Mouse (Mus musculus) small intestine, adult 2 months (tissue): ENCODE data around the gene Lonp2.

Source experiments
- CTCF ChIP-seq: fragments of 200-500 bp; IDR thresholded peaks from 2 replicates; pipeline ENCODE4 v1.5.1; 2012; ENCODE audit warnings: low read depth, mild to moderate bottlenecking, control low read depth, inconsistent platforms, low read length, moderate library complexity, mixed read lengths; ENCODE audit not compliant: insufficient replicate concordance, insufficient read length; ENCODE audit errors: extremely low read depth
- POLR2A ChIP-seq: fragments of 200-500 bp; IDR thresholded peaks from 2 replicates; pipeline ENCODE4 v1.6.1; 2012; ENCODE audit warnings: low read depth, mild to moderate bottlenecking, control low read depth, inconsistent platforms, low read length, moderate library complexity

GRCm38 (mm10) chr8:86756948-86757733 lies 133.3 kb downstream of the Lonp2 start:
- TF ChIP-seq CTCF = no peak
- no peak for TF ChIP-seq POLR2A
